Mouse (Mus musculus): ENCODE data around the gene Gpm6b. TPM values are rescaled to one million over a fixed set of nuclear protein-coding genes. Genes with fewer than 3 reads are reported as not detected.

The Gpm6b gene
- total RNA-seq, 2 experiments from 2014 or later, result 4.2 to 7.2 TPM

GRCm38 (mm10) chrX:166302791-166303190 lies 64.1 kb downstream of the Gpm6b start:
- no peak for DNase-seq (ENCODE audit: low spot score in 2 of 2)

GRCm38 (mm10) chrX:166304355-166304754 lies 65.6 kb downstream of the Gpm6b start:
- DNase-seq (ENCODE audit: low spot score in 2 of 2), result no peak

GRCm38 (mm10) chrX:166307437-166308222 lies 68.9 kb downstream of the Gpm6b start:
- no peak for DNase-seq (ENCODE audit: low spot score in 2 of 2)

- no peak for DNase-seq (ENCODE audit: low spot score in 2 of 2)
Measured at GRCm38 (mm10) chrX:166308798-166309197, 70.1 kb downstream of the Gpm6b start.

GRCm38 (mm10) chrX:166315251-166315650 lies 76.5 kb downstream of the Gpm6b start:
- no peak for DNase-seq (ENCODE audit: low spot score in 2 of 2)

GRCm38 (mm10) chrX:166316552-166317375 lies 78.1 kb downstream of the Gpm6b start:
- DNase-seq (ENCODE audit: low spot score in 2 of 2), result no peak

GRCm38 (mm10) chrX:166317376-166317679 lies 78.6 kb downstream of the Gpm6b start:
- no peak for DNase-seq (ENCODE audit: low spot score in 2 of 2)

- DNase-seq (ENCODE audit: low spot score in 2 of 2), result no peak
Measured at GRCm38 (mm10) chrX:166323226-166323625, 84.5 kb downstream of the Gpm6b start.

GRCm38 (mm10) chrX:166327621-166328020 lies 88.9 kb downstream of the Gpm6b start:
- no peak for DNase-seq (ENCODE audit: low spot score in 2 of 2)

- no peak for DNase-seq (ENCODE audit: low spot score in 2 of 2)
Measured at GRCm38 (mm10) chrX:166328219-166328901, 89.6 kb downstream of the Gpm6b start.

GRCm38 (mm10) chrX:166328904-166329451 lies 90.3 kb downstream of the Gpm6b start:
- DNase-seq (ENCODE audit: low spot score in 2 of 2), result no peak

GRCm38 (mm10) chrX:166334516-166335136 lies 95.9 kb downstream of the Gpm6b start:
- DNase-seq (ENCODE audit: low spot score in 2 of 2), result peak in 1 of 2 experiments; percentile 5

- no peak for DNase-seq (ENCODE audit: low spot score in 2 of 2)
Measured at GRCm38 (mm10) chrX:166338353-166338752, 99.6 kb downstream of the Gpm6b start.

GRCm38 (mm10) chrX:166338784-166339520 lies 100.2 kb downstream of the Gpm6b start:
- no peak for DNase-seq (ENCODE audit: low spot score in 2 of 2)

GRCm38 (mm10) chrX:166339911-166340310 lies 101.2 kb downstream of the Gpm6b start:
- DNase-seq (ENCODE audit: low spot score in 2 of 2), result no peak

GRCm38 (mm10) chrX:166341795-166342194 lies 103.1 kb downstream of the Gpm6b start:
- no peak for DNase-seq (ENCODE audit: low spot score in 2 of 2)

- no peak for DNase-seq (ENCODE audit: low spot score in 2 of 2)
Measured at GRCm38 (mm10) chrX:166344228-166345015, 105.7 kb downstream of the Gpm6b start.

- DNase-seq (ENCODE audit: low spot score in 2 of 2), result no peak
Measured at GRCm38 (mm10) chrX:166348086-166348485, 109.4 kb downstream of the Gpm6b start.

GRCm38 (mm10) chrX:166348634-166349033 lies 109.9 kb downstream of the Gpm6b start:
- DNase-seq (ENCODE audit: low spot score in 2 of 2), result no peak
